Mouse (Mus musculus) stomach, adult 2 months (tissue): ENCODE data around the gene Cryba4. TPM values are rescaled to one million over a fixed set of nuclear protein-coding genes. Genes with fewer than 3 reads are reported as not detected.

Source experiments
- polyA plus RNA-seq: library from polyadenylated mRNA; depleted of rRNA; stranded (reverse); fragments of >200 nt; gene quantifications from 2 replicates; pipeline ENCODE4 v1.2.3, GENCODE M21; 2012; rRNA removed

Cryba4 gene
- 0.14 and 0.41 TPM in 2 replicates for polyA plus RNA-seq

GRCm38 (mm10) chr5:112252400-112252799 is at the start of gene Cryba4:
Cryba4 (minus strand) TSS chr5:112252518.

GRCm38 (mm10) chr5:112276267-112276873 is 24.1 kb upstream of the Cryba4 start, which contains the start of gene Tpst2:
Tpst2 (plus strand) TSS chr5:112276691.

DNA sequence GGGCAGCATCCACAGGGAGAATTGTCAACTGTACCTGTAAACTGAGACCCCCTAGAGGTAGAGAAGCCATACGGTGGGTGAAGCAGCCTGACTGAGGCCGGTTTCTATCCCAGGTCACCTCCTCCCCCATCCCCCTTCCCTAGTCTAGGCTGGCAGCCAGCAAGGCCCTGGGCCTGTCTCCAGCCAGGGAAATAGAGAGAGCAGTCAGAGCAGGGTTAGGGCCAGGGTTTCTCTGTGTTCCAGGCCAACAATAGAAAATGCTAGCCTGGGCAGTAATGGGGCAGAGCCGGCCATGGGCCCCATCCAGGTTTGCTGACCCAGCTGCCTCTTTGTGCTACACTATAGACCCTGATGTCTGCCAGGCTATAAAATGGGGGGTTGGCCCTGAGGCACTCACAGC is 3.1 kb upstream of the Cryba4 start, which contains the start of gene Crybb1:
Crybb1 (plus strand) TSS at position 390 of the 400 bp plus-strand sequence.

Other genes with a start within 250 kb of the Cryba4 start
- 0.23 TPM in 1 of 2 replicates, not detected in the other for gene Crybb1, start 3.3 kb upstream of the Cryba4 start, polyA plus RNA-seq
- gene Tpst2, start 24.2 kb upstream of the Cryba4 start, polyA plus RNA-seq = 13.9 and 20.8 TPM in 2 replicates
- gene Tfip11, start 73.8 kb upstream of the Cryba4 start, polyA plus RNA-seq = 13.6 and 14.5 TPM in 2 replicates
- 17.3 and 20.5 TPM in 2 replicates for gene Srrd, start 90.5 kb upstream of the Cryba4 start, polyA plus RNA-seq
- gene Hps4, start 90.6 kb upstream of the Cryba4 start, polyA plus RNA-seq = 21.6 and 30.6 TPM in 2 replicates
- gene Gm6583, start 103.5 kb upstream of the Cryba4 start, polyA plus RNA-seq = not detected in 2 replicates
- 1.3 and 1.4 TPM in 2 replicates for gene Asphd2, start 142.3 kb upstream of the Cryba4 start, polyA plus RNA-seq
- gene Gm6588, start 196.9 kb upstream of the Cryba4 start, polyA plus RNA-seq = not detected in 2 replicates